ENCODE assay signal across 8 mouse cellular contexts in the genomic region with DNA sequence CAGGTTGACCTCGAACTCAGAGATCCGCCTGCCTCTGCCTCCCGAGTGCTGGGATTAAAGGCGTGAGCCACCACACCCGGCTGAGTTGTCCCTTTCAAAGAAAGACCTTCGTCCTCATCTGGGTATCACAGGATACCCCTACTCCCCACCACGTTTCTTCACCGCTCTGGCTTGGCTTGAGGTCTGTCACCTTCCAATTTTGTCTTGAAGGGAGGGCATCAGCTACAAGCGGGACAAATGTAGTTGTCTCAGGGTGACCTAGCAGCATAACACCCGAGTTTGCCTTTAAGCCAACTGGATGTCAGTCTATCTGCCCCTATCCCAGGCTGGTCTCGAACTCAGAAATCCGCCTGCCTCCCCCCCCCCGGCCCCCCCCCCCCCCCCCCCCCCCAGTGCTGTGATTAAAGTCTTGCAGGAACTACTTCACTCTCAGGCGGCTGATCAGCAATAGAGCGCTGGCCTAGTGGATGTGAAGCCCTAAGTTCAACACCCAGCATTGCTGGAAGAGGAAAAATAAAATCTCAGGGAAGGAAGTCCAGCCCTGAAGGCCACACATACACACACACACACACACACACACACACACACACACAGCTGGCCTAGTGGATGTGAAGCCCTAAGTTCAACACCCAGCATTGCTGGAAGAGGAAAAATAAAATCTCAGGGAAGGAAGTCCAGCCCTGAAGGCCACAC. TPM values are rescaled to one million over a fixed set of nuclear protein-coding genes. Genes with fewer than 3 reads are reported as not detected.
DNase-seq lines count a peak whose midpoint lies in the region; ATAC-seq and TF ChIP-seq lines count a peak whose summit lies in the region.
"Not testable (repeated sequence)": the region's sequence is repeated elsewhere in the genome, so short reads cannot be mapped to it uniquely, and the experiment has no call there.

Gene Trrap, plus strand, starts transcription at position 627 of the 693 bp plus-strand sequence.

- not testable (repeated sequence) for ATAC-seq in erythroid progenitor cell, adult 5-6 weeks (replicated peaks; ENCODE audit: low FRiP score, poor library complexity, severe bottlenecking); hindbrain, embryonic 14.5 days (ENCODE audit: low FRiP score); liver, embryonic 14.5 days (ENCODE audit: insufficient read depth)
- peak; percentile 3; the same call in 1 of the 2 replicates for ATAC-seq in midbrain, postnatal 0 days (ENCODE audit: low FRiP score)

- H3K27ac ChIP-seq in bone marrow, adult 2 months (ENCODE audit: control insufficient read depth, insufficient read depth, low read depth, low read length, poor library complexity), result peak within 1 kb of the TSS; percentile 91
- H3K27ac ChIP-seq in hindbrain, embryonic 14.5 days, result peak within 1 kb of the TSS; percentile 96
- peak within 1 kb of the TSS; percentile 46 for H3K27ac ChIP-seq in liver, embryonic 14.5 days
- H3K27ac ChIP-seq in midbrain, postnatal 0 days (ENCODE audit: low read depth, low read length), result peak within 1 kb of the TSS; percentile 99

- H3K4me3 ChIP-seq in bone marrow, adult 2 months (replicated peaks; ENCODE audit: control insufficient read depth, low read depth, low read length), result peak within 1 kb of the TSS; percentile 100
- H3K4me3 ChIP-seq in hindbrain, embryonic 14.5 days (replicated peaks; ENCODE audit: low read length), result peak within 1 kb of the TSS; percentile 60
- peak within 1 kb of the TSS; percentile 65 to 94 for H3K4me3 ChIP-seq in liver, embryonic 14.5 days (ENCODE audit: insufficient read depth in 1 of 2, low read depth in 2 of 2, low read length in 2 of 2)
- peak within 1 kb of the TSS; percentile 80 for H3K4me3 ChIP-seq in midbrain, postnatal 0 days (ENCODE audit: low read depth, low read length)

- not testable (repeated sequence) for TF ChIP-seq EP300 in liver, embryonic 14.5 days (IDR thresholded peaks at IDR 0.05; ENCODE audit: low read depth)

- H3K27me3 ChIP-seq in hindbrain, embryonic 14.5 days (ENCODE audit: control insufficient read depth, insufficient read depth, low read length); liver, embryonic 14.5 days (ENCODE audit: control insufficient read depth, insufficient read depth, low read length); midbrain, postnatal 0 days (ENCODE audit: insufficient read depth, low read length): not testable (repeated sequence)

- 72% methylated on average over 15 of the region's 15 CpGs for WGBS in bone marrow, adult 2 months
- 83% methylated on average over 12 of the region's 15 CpGs for WGBS in hindbrain, embryonic 14.5 days
- WGBS in liver, embryonic 14.5 days (ENCODE audit: insufficient replicate concordance), result 70% methylated on average over 15 of the region's 15 CpGs
- WGBS in midbrain, postnatal 0 days, result 75% methylated on average over 15 of the region's 15 CpGs

- TF ChIP-seq POLR2A in bone marrow, adult 2 months (IDR thresholded peaks at IDR 0.05; ENCODE audit: borderline replicate concordance, control insufficient read depth, low read depth, low read length), result not testable (repeated sequence)

- DNase-seq in heart, adult 18-20 months, result peak; percentile 12 to 14
- DNase-seq in hindbrain, embryonic 14.5 days (ENCODE audit: low spot score); layer of hippocampus, postnatal 14 days (ENCODE audit: low spot score in 2 of 2); liver, embryonic 14.5 days (ENCODE audit: low read depth in 3 of 3, low spot score in 3 of 3); midbrain, postnatal 0 days (ENCODE audit: low spot score); urinary bladder, adult 2 months (ENCODE audit: low spot score): not testable (repeated sequence)

- not testable (repeated sequence) for H3K4me1 ChIP-seq in bone marrow, adult 2 months (ENCODE audit: control insufficient read depth, insufficient read depth, low read length); midbrain, postnatal 0 days (ENCODE audit: insufficient read depth, low read length)
- peaks cover 11% of the 10 kb centered on the region for H3K4me1 ChIP-seq in hindbrain, embryonic 14.5 days (replicated peaks; ENCODE audit: control insufficient read depth, insufficient read depth, low read length)
- peaks cover 5 to 15% of the 10 kb centered on the region in 2 experiments; a peak in 3 of 4 replicates for H3K4me1 ChIP-seq in liver, embryonic 14.5 days (replicated peaks; ENCODE audit: control insufficient read depth in 2 of 2, insufficient read depth in 2 of 2, low read length in 1 of 2)

- H3K9me3 ChIP-seq in hindbrain, embryonic 14.5 days (ENCODE audit: control insufficient read depth, low read length); liver, embryonic 14.5 days (ENCODE audit: control insufficient read depth, low read length); midbrain, postnatal 0 days (ENCODE audit: low read length): not testable (repeated sequence)

- peak within 1 kb of the TSS; percentile 80 for H3K4me2 ChIP-seq in hindbrain, embryonic 14.5 days (replicated peaks)
- H3K4me2 ChIP-seq in liver, embryonic 14.5 days (ENCODE audit: low read depth), result peak within 1 kb of the TSS; percentile 80
- H3K4me2 ChIP-seq in midbrain, postnatal 0 days (ENCODE audit: low read depth, low read length, poor library complexity, severe bottlenecking), result peak within 1 kb of the TSS; percentile 85

- H3K9ac ChIP-seq in hindbrain, embryonic 14.5 days, result peak within 1 kb of the TSS; percentile 80
- H3K9ac ChIP-seq in liver, embryonic 14.5 days (replicated peaks), result peak within 1 kb of the TSS; percentile 93
- H3K9ac ChIP-seq in midbrain, postnatal 0 days (replicated peaks; ENCODE audit: low read length, poor library complexity, severe bottlenecking), result peak within 1 kb of the TSS; percentile 92

- not testable (repeated sequence) for TF ChIP-seq CTCF in bone marrow, adult 2 months (IDR thresholded peaks at IDR 0.05; ENCODE audit: control insufficient read depth, insufficient read depth, low read length); liver, embryonic 14.5 days (IDR thresholded peaks at IDR 0.05; ENCODE audit: low read depth); midbrain, postnatal 0 days (IDR thresholded peaks at IDR 0.05)

- peaks cover 18% of the 10 kb centered on the region for H3K36me3 ChIP-seq in hindbrain, embryonic 14.5 days (replicated peaks; ENCODE audit: control insufficient read depth, insufficient read depth)
- not testable (repeated sequence) for H3K36me3 ChIP-seq in liver, embryonic 14.5 days (replicated peaks; ENCODE audit: control insufficient read depth, insufficient read depth, low read depth)
- peaks cover 14% of the 10 kb centered on the region for H3K36me3 ChIP-seq in midbrain, postnatal 0 days (ENCODE audit: insufficient read depth, low read length)

RNA-seq across cellular contexts. Expression of gene Trrap, which starts in this region (rescaled TPM):
- polyA plus RNA-seq in bone marrow, adult 2 months (2011; ENCODE audit: insufficient read depth, insufficient read length, low replicate concordance, missing spikeins), result 18.4 and 39.9 TPM in 2 replicates
- 33.9 and 73.4 TPM in 2 replicates for total RNA-seq in erythroid progenitor cell, adult 5-6 weeks (2015; ENCODE audit: low replicate concordance)
- total RNA-seq in erythroid progenitor cell, adult 5-6 weeks (2017; ENCODE audit: low replicate concordance), result 22.2 and 29.5 TPM in 2 replicates
- total RNA-seq in heart, adult 18-20 months (2021), result 10 to 100 TPM; 35.4 to 43.4 TPM
- polyA plus RNA-seq in hindbrain, embryonic 14.5 days (2014; fragmentation: Nextera tagmentation; extraction: Ambion mirVana), result 75.9 and 86.6 TPM in 2 replicates
- 100 to 1,000 TPM; 148 to 164 TPM for total RNA-seq in layer of hippocampus, postnatal 14 days (2021)
- polyA plus RNA-seq in liver, embryonic 14.5 days (2012; rRNA removed), result 20.4 and 27.1 TPM in 2 replicates
- polyA plus RNA-seq in liver, embryonic 14.5 days (2014; fragmentation: Nextera tagmentation; extraction: Ambion mirVana), result 11.7 and 13.1 TPM in 2 replicates
- total RNA-seq in midbrain, postnatal 0 days (2014; rRNA removed), result 136 and 166 TPM in 2 replicates
- 53.2 and 66.8 TPM in 2 replicates for polyA plus RNA-seq in midbrain, postnatal 0 days (2015; fragmentation: Nextera tagmentation; extraction: Ambion mirVana)
- 75.9 and 84.6 TPM in 2 replicates for polyA plus RNA-seq in urinary bladder, adult 2 months (2012; rRNA removed)

Comparison
In these comparisons a context has a peak if more than half of its experiments do, and no peak if none do; other contexts are left out.
1. H3K27ac ChIP-seq: peak in every context shown above with its lines; median percentile 99 in midbrain, postnatal 0 days; 96 in hindbrain, embryonic 14.5 days; 91 in bone marrow, adult 2 months; 46 in liver, embryonic 14.5 days.